Mouse (Mus musculus) olfactory bulb, adult 2 months (tissue): Measurements from ENCODE around the gene Six2.

Source experiments
- CTCF ChIP-seq: fragments of 200-500 bp; IDR thresholded peaks from 2 replicates; pipeline ENCODE4 v1.5.1; 2012; ENCODE audit warnings: low read depth, mild to moderate bottlenecking, low read length, moderate library complexity; ENCODE audit not compliant: insufficient read depth
- POLR2A ChIP-seq: fragments of 200-500 bp; IDR thresholded peaks from 2 replicates; pipeline ENCODE4 v1.6.1; 2012; ENCODE audit warnings: mild to moderate bottlenecking, low read depth, low read length, moderate library complexity; ENCODE audit not compliant: insufficient read depth

GRCm38 (mm10) chr17:85684841-85685688 is 3.0 kb downstream of the Six2 start:
- TF ChIP-seq CTCF, result no peak
- no peak for TF ChIP-seq POLR2A
